Mouse (Mus musculus) neural tube, embryonic 15.5 days (tissue): ENCODE measurements around the gene Nup214. TPM values are rescaled to one million over a fixed set of nuclear protein-coding genes. Genes with fewer than 3 reads are reported as not detected.
A peak's percentile ranks its signal among the peaks of the same experiment; 100 is the strongest.

ENCODE experiments used
- ATAC-seq: fragments of 200-750 bp; cut with Nextera tagmentation; 2 replicates; pipeline ENCODE4 v1.8.0; 2017; ENCODE audit warnings: mild to moderate bottlenecking, moderate TSS enrichment, moderate library complexity; ENCODE audit not compliant: low FRiP score
- H3K27ac ChIP-seq: fragments of 300-500 bp; sonication (generic); replicated peaks from 2 replicates; pipeline ENCODE4 v1.5.1; 2015; ENCODE audit warnings: mild to moderate bottlenecking, inconsistent platforms
- H3K27me3 ChIP-seq: fragments of 300-500 bp; sonication (generic); replicated peaks from 2 replicates; pipeline ENCODE4 v1.6.1; 2015; ENCODE audit warnings: inconsistent platforms
- H3K36me3 ChIP-seq: fragments of 300-500 bp; sonication (generic); 2 replicates; pipeline ENCODE4 v1.6.1; 2015; ENCODE audit warnings: inconsistent platforms
- H3K4me1 ChIP-seq: fragments of 300-500 bp; sonication (generic); 2 replicates; pipeline ENCODE4 v1.6.1; 2015; ENCODE audit warnings: inconsistent platforms
- H3K4me2 ChIP-seq: fragments of 300-500 bp; sonication (generic); 2 replicates; pipeline ENCODE4 v1.6.1; 2015; ENCODE audit warnings: inconsistent platforms, mild to moderate bottlenecking, moderate library complexity
- H3K4me3 ChIP-seq: fragments of 300-500 bp; sonication (generic); replicated peaks from 2 replicates; pipeline ENCODE4 v1.5.1; 2015; ENCODE audit warnings: mild to moderate bottlenecking, inconsistent platforms
- H3K9ac ChIP-seq: fragments of 300-500 bp; sonication (generic); replicated peaks from 2 replicates; pipeline ENCODE4 v1.6.1; 2015; ENCODE audit warnings: mild to moderate bottlenecking, inconsistent platforms
- H3K9me3 ChIP-seq: fragments of 300-500 bp; sonication (generic); replicated peaks from 2 replicates; pipeline ENCODE4 v1.6.1; 2016; ENCODE audit warnings: inconsistent platforms
- WGBS: fragments of 180-500 bp; shearing (Covaris S2); methylation state at CpG from one replicate; pipeline ENCODE4 v1.1.7; 2015; ENCODE audit warnings: mixed read lengths; 5-methylcytosine and 5-hydroxymethylcytosine counted together
- microRNA-seq: library from miRNA; unstranded; fragments of <30 nt; microRNA quantifications from one replicate; pipeline ENCODE4, GENCODE M21; 2017
- polyA plus RNA-seq: library from polyadenylated mRNA; unstranded; fragments of >200 nt; fragmentation: Nextera tagmentation; extraction: Ambion mirVana; gene quantifications from 2 replicates; pipeline ENCODE4 v1.2.1, GENCODE M21; 2015

The Nup214 gene
- polyA plus RNA-seq, 1 experiment from 2014 or later: 62.0 TPM

DNA sequence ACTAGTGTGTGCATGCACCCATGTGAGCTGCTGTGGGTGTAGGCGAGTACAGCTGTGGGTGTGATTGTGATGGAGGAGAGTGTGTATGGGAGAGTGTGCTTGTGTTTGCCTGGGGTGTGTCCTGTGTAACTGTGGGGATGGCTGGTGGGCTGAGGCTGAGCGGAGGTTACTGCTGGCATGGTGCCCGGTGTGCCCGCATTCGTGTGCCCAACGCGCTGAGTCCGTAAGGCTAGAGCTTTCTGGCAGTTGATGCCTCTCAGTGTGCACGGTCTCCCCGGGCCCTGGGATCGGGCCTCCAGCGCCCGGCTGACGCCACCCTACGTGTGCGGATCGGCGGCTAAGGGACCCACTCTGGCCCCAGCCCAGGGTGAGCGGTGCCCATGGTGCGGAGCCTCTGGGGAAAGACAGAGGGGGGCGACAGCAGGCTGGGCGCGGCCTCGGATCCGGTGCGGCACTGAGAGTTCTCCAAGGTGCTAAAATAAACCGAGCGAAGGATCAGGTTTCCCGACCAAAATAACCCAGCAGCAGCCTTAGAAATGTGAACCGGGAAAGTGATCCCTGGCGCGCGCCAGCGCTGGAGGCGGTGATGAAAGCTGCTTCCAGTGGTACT is 114.2 kb downstream of the Nup214 start:
- Histone ChIP-seq H3K9ac (peak overlapping the region; percentile 20), H3K36me3 (no peaks in the 10 kb centered on the region), H3K9me3 (no peaks in the 10 kb centered on the region), H3K4me2 (peak overlapping the region; percentile 59), H3K27me3 (peaks cover 51% of the 10 kb centered on the region), H3K27ac (no peak overlapping the region), H3K4me1 (peaks cover 18% of the 10 kb centered on the region), H3K4me3 (peak overlapping the region; percentile 32)
- 8% methylated on average over 35 of the region's 35 CpGs for WGBS
- no peak for ATAC-seq

DNA sequence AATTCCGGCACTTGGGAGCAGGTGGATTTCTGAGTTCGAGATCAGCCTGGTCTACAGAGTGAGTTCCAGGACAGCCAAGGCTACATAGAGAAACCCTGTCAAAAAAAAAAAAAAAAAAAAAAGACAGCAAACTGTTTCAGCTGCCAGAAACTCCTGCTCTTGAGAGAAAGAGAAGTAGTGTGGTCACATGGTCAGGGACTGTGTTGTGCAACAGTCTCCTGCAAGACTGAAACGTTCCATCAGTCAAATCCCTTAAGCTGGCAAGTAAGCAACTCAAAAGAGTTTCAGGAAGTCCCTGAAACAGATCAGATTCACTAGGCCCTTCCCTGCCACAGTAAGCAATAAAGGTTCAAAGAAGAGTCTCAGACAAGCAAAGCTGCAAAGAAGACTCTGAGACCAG is 115.4 kb downstream of the Nup214 start:
- no peak overlapping the region for H3K4me2 ChIP-seq

DNA sequence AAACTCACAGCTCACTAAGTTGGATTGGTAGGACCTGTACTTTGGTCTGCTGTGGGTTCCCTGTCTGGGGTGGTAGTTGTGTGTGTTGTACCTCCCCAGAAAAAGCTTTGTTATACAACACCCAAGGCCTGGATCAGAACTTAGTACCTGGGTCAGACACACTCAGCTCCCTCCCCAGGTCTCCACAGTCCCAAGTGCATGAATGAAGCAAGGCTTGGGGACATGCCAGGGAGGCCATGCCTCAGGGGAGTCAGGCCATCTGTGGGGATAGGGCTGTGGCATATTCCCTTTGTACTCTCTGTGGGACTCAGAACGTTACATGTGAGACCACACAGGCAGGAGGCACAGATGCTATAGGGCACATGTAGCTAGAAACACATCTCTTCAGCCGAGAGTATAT is 115.9 kb downstream of the Nup214 start:
- H3K9me3 ChIP-seq: no peaks in the 10 kb centered on the region
- ATAC-seq: no peak
- no peaks in the 10 kb centered on the region for H3K36me3 ChIP-seq
- peaks cover 47% of the 10 kb centered on the region for H3K27me3 ChIP-seq
- no peak overlapping the region for H3K4me3 ChIP-seq
- no peak overlapping the region for H3K4me2 ChIP-seq
- H3K4me1 ChIP-seq: peaks cover 9% of the 10 kb centered on the region
- no peak overlapping the region for H3K27ac ChIP-seq
- no peak overlapping the region for H3K9ac ChIP-seq
- WGBS: 44% methylated on average over 2 of the region's 2 CpGs

More for the DNA sequence above, 115.4 kb downstream of the Nup214 start:
- Histone ChIP-seq H3K9ac (no peak overlapping the region), H3K27me3 (peaks cover 48% of the 10 kb centered on the region), H3K27ac (no peak overlapping the region), H3K4me3 (no peak overlapping the region), H3K9me3 (no peaks in the 10 kb centered on the region), H3K36me3 (no peaks in the 10 kb centered on the region), H3K4me1 (peaks cover 9% of the 10 kb centered on the region)
- ATAC-seq: no peak
- WGBS: 75% methylated on average over 3 of the region's 3 CpGs

DNA sequence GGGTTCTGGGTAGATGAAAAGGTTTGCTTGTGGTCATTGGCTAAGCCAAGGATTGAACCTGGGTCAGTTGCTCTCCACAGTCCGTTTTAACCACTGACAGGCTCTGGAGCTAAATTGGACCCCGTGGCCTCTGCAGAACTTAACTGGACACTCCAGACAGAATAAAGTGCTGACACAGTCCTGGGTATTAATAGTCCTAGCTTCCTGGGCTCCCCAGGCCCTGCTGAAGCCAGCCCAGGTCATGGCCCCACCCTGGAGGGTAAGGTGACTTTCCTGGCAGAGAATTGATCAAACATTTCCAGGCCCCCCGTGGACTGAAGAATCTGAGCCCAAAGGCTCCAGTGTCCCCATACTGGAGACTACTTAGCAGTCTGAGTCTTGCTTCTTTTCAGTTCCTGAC is 117.7 kb downstream of the Nup214 start:
- Histone ChIP-seq H3K9ac (no peak overlapping the region), H3K4me3 (no peak overlapping the region), H3K36me3 (no peaks in the 10 kb centered on the region), H3K27ac (no peak overlapping the region), H3K27me3 (peaks cover 29% of the 10 kb centered on the region), H3K4me2 (no peak overlapping the region), H3K9me3 (no peaks in the 10 kb centered on the region), H3K4me1 (peaks cover 25% of the 10 kb centered on the region)
- WGBS: 71% methylated on average over 3 of the region's 3 CpGs
- ATAC-seq: no peak

DNA sequence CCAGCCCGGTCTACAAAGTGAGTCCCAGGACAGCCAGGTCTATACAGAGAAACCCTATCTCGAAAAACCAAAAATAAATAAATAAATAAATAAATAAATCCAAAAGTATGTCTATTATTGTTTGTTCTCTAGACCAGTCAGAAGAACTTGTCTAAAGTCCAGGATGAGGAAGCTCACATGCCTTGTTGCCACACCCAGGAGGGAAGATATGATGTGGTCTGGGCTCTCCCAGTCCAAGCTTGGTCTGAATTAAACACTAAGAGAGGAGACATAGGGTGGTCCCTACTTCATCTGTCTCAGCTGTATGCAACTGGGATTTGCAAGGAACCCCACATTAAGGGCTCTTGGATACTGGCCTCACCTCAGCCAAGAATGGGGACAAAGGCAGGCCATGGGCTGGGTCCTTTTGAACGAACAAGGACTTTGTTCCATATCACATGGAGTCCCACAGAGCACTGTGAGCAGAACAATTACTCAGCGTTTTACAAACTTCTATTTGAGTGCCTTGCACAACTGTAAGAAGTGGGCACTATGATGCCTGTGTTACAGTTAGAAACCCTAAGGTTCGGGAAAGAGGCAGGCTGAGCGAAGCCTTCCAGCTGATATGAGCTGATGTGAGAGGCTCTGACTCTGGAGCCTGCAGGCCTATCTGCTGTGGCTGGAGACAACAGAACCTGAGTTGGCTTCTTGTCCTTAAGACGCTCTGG is 119.9 kb downstream of the Nup214 start:
- no peak overlapping the region for H3K9ac ChIP-seq
- ATAC-seq: no peak
- no peak overlapping the region for H3K27ac ChIP-seq
- H3K27me3 ChIP-seq: peaks cover 9% of the 10 kb centered on the region
- H3K9me3 ChIP-seq: no peaks in the 10 kb centered on the region
- WGBS: 85% methylated on average over 7 of the region's 7 CpGs
- no peak overlapping the region for H3K4me3 ChIP-seq
- no peaks in the 10 kb centered on the region for H3K36me3 ChIP-seq
- H3K4me1 ChIP-seq: peaks cover 25% of the 10 kb centered on the region
- H3K4me2 ChIP-seq: no peak overlapping the region

DNA sequence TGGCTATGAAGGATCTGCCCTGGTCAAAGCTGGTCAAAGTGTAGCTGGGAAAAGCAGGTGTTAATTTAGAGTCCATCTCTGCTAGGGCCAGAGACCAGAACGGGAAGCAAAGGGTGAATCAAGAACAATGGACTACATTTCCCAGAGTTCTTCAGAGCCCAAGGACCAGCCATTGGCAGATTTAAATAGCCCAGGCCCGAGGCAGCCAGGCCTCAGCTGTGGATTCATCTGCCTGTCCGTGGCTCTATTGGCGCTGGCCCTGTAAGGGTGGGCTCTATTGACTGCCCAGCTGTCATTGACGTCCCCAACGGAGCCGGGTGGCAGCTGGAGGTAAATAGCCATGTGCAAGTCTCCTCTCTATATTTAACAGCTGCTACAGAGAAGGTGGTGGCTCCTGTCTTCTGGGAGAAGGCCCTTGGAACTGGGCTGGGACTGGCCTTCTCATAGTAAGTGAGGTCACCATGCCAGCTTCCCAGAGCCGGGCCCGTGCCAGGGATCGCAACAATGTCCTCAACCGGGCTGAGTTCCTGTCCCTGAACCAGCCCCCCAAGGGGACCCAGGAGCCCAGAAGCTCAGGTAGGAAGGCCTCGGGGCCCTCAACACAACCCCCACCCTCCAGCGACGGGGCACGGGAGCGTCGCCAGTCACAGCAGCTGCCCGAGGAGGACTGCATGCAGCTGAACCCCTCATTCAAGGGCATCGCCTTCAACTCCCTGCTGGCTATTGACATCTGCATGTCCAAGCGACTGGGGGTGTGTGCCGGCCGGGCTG is 121.3 kb downstream of the Nup214 start, which contains the start of gene Plpp7:
Gene Plpp7, plus strand, starts transcription at position 178 of the 771 bp plus-strand sequence.
- no peaks in the 10 kb centered on the region for H3K27me3 ChIP-seq
- ATAC-seq: peak; percentile 94
- H3K9ac ChIP-seq: peak within 1 kb of the TSS; percentile 72
- H3K36me3 ChIP-seq: peaks cover 12% of the 10 kb centered on the region
- no peaks in the 10 kb centered on the region for H3K9me3 ChIP-seq
- peak within 1 kb of the TSS; percentile 80 for H3K4me2 ChIP-seq
- 24% methylated on average over 22 of the region's 22 CpGs for WGBS
- H3K4me3 ChIP-seq: peak within 1 kb of the TSS; percentile 54
- peak within 1 kb of the TSS; percentile 79 for H3K27ac ChIP-seq
- H3K4me1 ChIP-seq: peaks cover 25% of the 10 kb centered on the region

DNA sequence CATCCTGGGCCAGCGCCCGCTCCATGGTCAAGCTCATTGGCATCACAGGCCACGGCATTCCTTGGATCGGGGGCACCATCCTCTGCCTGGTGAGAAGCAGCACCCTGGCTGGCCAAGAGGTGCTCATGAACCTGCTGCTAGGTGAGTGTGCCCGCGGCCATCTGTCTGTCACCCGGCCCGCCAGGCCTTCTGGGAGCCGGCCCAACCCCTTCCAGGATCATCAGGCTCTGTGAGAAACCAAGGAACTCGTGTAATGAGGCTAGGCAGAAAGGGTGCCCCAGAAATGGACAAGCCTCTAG is 121.8 kb downstream of the Nup214 start:
- 78% methylated on average over 10 of the region's 10 CpGs for WGBS
- H3K27ac ChIP-seq: peak overlapping the region; percentile 79
- H3K4me2 ChIP-seq: peak overlapping the region; percentile 80
- H3K36me3 ChIP-seq: peaks cover 13% of the 10 kb centered on the region
- H3K9ac ChIP-seq: peak overlapping the region; percentile 72
- ATAC-seq: no peak; the same call in 1 of the 2 replicates
- H3K4me1 ChIP-seq: peaks cover 25% of the 10 kb centered on the region
- no peaks in the 10 kb centered on the region for H3K27me3 ChIP-seq
- peak overlapping the region; percentile 54 for H3K4me3 ChIP-seq
- no peaks in the 10 kb centered on the region for H3K9me3 ChIP-seq

DNA sequence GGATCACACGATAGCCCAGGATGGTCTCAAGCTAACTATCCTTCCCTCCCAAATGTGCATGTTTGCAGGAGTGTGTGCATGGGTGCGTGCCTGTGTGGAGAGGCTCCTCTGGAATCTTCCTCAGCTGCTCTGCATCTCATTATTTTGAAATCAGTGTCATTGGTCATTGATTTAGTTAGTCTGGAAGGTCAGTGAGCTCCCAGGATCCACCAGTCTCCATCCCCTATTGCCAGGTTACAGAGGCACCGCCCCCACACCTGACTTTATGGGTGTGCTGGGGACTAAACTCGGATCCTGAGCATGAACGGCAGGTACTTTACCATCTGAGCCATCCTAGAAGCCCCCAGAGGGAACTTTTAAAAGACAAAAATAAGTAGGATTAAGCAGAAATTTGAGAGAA is 128.7 kb downstream of the Nup214 start:
- 56% methylated on average over 5 of the region's 5 CpGs for WGBS
- Histone ChIP-seq H3K4me2 (no peak overlapping the region), H3K9me3 (no peaks in the 10 kb centered on the region), H3K9ac (no peak overlapping the region), H3K27ac (no peak overlapping the region), H3K27me3 (no peaks in the 10 kb centered on the region), H3K36me3 (peaks cover 15% of the 10 kb centered on the region), H3K4me1 (peaks cover 14% of the 10 kb centered on the region), H3K4me3 (no peak overlapping the region)
- ATAC-seq: no peak

DNA sequence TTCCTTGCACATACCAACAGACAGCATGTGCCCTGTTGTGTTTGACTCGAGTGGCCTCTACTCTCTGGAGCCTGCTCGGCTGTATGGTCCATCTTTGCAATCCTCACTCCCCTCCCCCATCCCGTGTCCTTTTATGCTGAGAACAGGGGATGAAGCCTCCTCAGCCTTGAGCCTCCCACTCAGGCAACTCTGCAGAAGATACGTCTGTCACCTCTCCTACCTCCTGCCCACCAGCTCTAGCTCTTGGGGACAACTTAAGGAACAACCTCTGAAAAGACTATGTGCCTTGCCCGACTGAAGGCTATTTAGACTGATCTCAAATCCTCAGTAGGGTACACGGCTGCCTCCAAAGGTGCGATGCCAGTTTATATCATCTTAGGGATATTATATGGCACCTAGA is 129.3 kb downstream of the Nup214 start:
- no peak overlapping the region for H3K27ac ChIP-seq
- H3K4me2 ChIP-seq: no peak overlapping the region
- no peaks in the 10 kb centered on the region for H3K27me3 ChIP-seq
- no peak overlapping the region for H3K9ac ChIP-seq
- peaks cover 22% of the 10 kb centered on the region for H3K36me3 ChIP-seq
- WGBS: 77% methylated on average over 7 of the region's 7 CpGs
- H3K4me3 ChIP-seq: no peak overlapping the region
- ATAC-seq: no peak
- H3K9me3 ChIP-seq: no peaks in the 10 kb centered on the region
- peaks cover 14% of the 10 kb centered on the region for H3K4me1 ChIP-seq

Small RNAs within 50 kb of the gene (microRNA-seq; reads per million reads assigned to microRNA genes)
- gene Mir7674: not detected

Other genes with a start within 250 kb of the Nup214 start
- gene Qrfp, start 163.9 kb upstream of the Nup214 start, polyA plus RNA-seq: 0.23 TPM in 1 of 2 replicates, not detected in the other
- 4.9 and 6.4 TPM in 2 replicates for gene Fibcd1, start 128.4 kb upstream of the Nup214 start, polyA plus RNA-seq
- 4.1 and 4.2 TPM in 2 replicates for gene Lamc3, start 87.1 kb upstream of the Nup214 start, polyA plus RNA-seq
- gene Aif1l, start 24.3 kb upstream of the Nup214 start, polyA plus RNA-seq: 16.9 and 19.5 TPM in 2 replicates
- 0.92 and 3.1 TPM in 2 replicates for gene Fam78a, start 110.4 kb downstream of the Nup214 start, polyA plus RNA-seq
- 26.1 and 32.6 TPM in 2 replicates for gene Plpp7, start 121.1 kb downstream of the Nup214 start, polyA plus RNA-seq
- 56.6 and 59.9 TPM in 2 replicates for gene Prrc2b, start 176.6 kb downstream of the Nup214 start, polyA plus RNA-seq